Mouse (Mus musculus) NIH3T3 (cell line): ENCODE measurements at regions not wholly inside any gene's neighbourhood (a gene's known extent, or its start where the extent isn't known, plus 50 kb on each side); places are given as distances from the start of the nearest gene placed in this dataset.

ENCODE experiments used
- DNase-seq: peaks from one replicate; pipeline ENCODE4 v3.0.0-alpha.2; 2012; ENCODE audit warnings: low read depth

GRCm38 (mm10) chr1:57032407-57032806 lies 54.0 kb upstream of the Satb2 start:
- peak; percentile 20 for DNase-seq

GRCm38 (mm10) chr1:57033244-57033643 lies 54.8 kb upstream of the Satb2 start:
- DNase-seq, result no peak

DNA sequence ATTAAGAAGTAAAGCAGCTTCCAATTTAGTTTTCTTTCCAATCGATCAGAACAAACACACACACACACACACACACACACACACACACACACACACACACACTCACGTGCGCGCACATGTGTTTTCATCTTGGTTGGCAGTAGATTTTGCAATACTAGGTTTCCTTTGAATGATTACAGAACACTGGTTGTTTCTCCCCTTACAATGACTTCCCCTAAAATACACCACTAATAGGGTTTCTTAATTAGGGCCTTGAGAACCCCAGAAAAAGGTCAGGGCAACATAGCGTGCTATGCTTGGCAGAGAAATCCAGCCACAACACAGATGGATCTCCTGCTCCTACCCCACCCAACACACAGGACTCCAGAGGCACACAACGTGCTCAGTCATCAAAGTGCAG lies 56.0 kb upstream of the Satb2 start:
- DNase-seq, result no peak

- no peak for DNase-seq
These were observed 57.9 kb upstream of the Satb2 start for GRCm38 (mm10) chr1:57036382-57036781.

DNA sequence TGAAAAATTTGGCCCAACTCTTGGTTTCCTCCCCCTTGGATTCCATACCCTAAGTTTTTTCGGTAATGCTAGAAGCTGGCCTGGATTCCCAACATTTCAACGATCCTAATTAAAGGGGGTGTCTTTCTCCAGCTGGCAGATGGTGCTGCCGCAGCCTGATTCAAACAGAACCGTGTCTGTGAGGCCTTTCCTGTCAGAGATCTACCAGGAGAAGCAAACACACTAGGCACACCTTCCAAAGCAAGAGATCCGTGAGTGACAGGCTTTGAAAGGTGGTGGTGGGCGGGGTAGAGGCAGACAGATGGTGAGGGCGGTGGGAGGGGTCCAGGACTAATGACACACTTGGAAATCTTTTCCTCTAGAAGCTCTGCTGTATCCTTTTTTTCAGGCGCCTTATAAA lies 61.8 kb upstream of the Satb2 start:
- DNase-seq, result no peak

- no peak for DNase-seq
These were observed 63.1 kb upstream of the Satb2 start for GRCm38 (mm10) chr1:57041578-57041977.

GRCm38 (mm10) chr1:57053836-57054235 lies 75.4 kb upstream of the Satb2 start:
- DNase-seq, result peak; percentile 52

GRCm38 (mm10) chr1:57055976-57056375 lies 77.5 kb upstream of the Satb2 start:
- DNase-seq, result peak; percentile 20

DNA sequence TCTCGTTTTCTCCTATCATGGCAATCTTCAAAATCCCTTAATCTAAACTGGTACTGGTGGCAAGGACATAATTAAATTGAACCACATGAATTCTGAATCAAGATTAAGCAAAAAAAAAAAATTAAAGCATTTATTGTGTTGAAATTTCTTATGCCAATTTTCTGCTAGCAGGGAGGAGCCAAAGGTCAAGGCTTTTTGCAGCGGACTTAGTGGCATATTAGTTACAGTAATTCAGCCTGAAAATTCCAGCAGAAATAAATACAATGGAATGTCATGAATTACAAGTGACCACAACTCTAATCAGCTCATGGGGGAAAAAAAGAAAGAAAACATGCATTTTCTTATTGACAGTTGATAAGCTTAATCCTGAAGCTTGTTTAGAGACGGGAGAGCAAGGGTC lies 80.8 kb upstream of the Satb2 start:
- DNase-seq, result no peak

- peak; percentile 55 for DNase-seq
These were observed 96.8 kb upstream of the Satb2 start for GRCm38 (mm10) chr1:57075221-57075620.

DNA sequence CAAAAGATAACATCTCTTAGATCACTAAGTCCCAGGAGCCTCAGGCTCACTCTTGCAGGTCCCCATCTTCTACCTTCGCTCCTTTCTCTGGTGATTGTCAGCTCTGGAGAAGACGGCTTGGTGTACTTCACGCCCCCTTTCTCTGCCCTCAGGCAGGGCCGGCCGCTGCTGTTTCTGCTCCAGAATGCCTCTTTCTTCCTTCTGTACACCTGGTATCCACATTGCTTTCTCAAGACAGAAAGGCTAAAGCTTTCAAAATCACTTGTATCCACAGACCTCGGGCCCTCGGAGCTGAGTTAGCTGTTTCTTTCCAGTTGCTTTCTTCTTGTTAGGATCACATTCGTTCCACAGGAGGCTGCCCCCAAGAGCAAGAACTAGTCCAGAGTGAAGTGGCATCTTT lies 98.2 kb upstream of the Satb2 start:
- no peak for DNase-seq

- no peak for DNase-seq
These were observed 101.9 kb upstream of the Satb2 start for GRCm38 (mm10) chr1:57080306-57080705.

GRCm38 (mm10) chr1:57083134-57083533 lies 104.7 kb upstream of the Satb2 start:
- no peak for DNase-seq

- no peak for DNase-seq
These were observed 105.2 kb upstream of the Satb2 start for GRCm38 (mm10) chr1:57083540-57084083.

DNA sequence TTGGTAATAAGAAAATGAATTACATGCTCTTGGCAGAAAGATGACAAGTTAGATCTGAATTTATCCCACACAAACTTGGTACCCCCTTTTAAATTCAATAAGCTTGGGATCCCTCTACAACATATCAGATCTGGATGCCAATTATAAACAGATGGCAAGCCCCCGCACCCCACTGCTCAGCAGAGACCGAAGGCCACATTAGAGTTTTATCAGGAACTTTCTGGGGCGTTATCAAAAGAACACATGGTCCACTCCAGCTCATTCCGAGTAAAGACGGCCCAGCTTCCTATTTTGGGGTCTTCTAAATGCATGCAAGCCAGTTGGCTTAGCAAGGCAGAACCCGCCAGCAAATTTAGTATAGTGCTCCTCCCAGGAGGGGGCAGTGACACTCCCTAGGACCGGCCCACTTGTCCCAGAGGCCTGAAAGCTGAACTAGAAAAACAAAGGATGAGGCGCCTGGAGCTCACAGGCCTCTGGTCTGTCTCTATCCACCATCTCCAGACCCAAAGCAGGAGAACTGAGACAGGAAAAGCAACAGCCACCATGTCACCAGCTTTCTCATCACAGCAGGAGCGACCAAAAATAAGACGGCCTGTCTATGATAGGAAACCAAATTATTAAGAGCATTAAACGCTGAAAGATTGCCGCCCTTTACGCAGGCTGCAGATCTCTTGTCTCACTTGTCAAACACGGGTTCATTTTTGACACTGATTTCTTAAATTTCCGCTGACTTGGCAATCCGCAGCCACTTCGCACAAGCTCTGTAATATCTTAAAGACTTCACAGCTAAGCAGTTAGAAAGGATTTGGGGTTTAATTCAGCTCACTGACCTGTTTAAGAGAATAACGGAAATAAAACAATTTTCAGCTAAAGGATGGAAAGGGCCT lies 117.2 kb upstream of the Satb2 start:
- DNase-seq, result no peak

GRCm38 (mm10) chr1:57096248-57096600 lies 117.8 kb upstream of the Satb2 start:
- DNase-seq, result peak; percentile 13

DNA sequence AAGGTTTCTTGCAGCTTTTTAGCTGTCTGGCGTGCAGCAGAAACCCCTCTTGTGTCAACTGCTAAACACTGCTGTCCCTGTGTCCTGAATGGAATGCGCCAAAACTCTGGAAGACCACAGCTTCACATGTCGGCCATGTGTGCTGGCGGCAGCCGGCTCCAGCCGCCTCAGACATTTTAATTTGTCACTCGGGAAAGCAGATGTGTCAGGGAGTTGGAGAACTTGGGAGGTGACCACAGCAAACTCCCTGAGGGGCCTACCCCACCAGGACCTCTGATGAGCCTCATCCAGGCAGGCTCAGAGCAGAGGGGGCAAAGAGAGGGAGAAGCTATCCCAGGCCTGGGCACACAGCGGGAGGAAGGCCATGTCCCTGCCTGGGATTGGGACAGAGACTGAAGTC lies 118.3 kb upstream of the Satb2 start:
- DNase-seq, result no peak

DNA sequence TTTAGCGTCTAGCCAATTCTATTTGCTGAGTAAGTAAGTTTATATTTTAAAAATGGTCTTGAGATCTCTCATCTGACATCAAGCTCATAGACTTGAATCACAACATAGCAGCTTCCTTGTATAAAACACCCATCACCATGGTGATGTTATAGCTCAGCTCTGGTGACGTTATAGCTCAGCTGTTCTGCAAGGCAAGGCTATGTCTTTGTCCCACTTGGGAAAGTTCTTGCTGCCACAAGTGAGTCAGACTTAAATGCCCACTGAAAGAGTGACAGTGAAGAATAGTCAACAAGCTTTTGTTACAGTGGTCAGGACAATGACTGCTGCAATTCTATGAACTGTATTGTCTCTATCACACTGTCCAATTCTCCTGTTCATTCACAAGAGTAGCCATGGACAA lies 122.2 kb upstream of the Satb2 start:
- no peak for DNase-seq

- no peak for DNase-seq
These were observed 128.9 kb upstream of the Satb2 start for GRCm38 (mm10) chr1:57107308-57107707.

GRCm38 (mm10) chr1:57120678-57121077 lies 142.2 kb upstream of the Satb2 start:
- no peak for DNase-seq

- DNase-seq, result peak; percentile 48
These were observed 165.7 kb upstream of the Satb2 start for GRCm38 (mm10) chr1:57144181-57144580.

- DNase-seq, result no peak
These were observed 177.4 kb upstream of the Satb2 start for GRCm38 (mm10) chr1:57155869-57156268.

GRCm38 (mm10) chr1:57164443-57164842 lies 186.0 kb upstream of the Satb2 start:
- no peak for DNase-seq
